ENCODE assay signal across 8 mouse cellular contexts in the genomic region with DNA sequence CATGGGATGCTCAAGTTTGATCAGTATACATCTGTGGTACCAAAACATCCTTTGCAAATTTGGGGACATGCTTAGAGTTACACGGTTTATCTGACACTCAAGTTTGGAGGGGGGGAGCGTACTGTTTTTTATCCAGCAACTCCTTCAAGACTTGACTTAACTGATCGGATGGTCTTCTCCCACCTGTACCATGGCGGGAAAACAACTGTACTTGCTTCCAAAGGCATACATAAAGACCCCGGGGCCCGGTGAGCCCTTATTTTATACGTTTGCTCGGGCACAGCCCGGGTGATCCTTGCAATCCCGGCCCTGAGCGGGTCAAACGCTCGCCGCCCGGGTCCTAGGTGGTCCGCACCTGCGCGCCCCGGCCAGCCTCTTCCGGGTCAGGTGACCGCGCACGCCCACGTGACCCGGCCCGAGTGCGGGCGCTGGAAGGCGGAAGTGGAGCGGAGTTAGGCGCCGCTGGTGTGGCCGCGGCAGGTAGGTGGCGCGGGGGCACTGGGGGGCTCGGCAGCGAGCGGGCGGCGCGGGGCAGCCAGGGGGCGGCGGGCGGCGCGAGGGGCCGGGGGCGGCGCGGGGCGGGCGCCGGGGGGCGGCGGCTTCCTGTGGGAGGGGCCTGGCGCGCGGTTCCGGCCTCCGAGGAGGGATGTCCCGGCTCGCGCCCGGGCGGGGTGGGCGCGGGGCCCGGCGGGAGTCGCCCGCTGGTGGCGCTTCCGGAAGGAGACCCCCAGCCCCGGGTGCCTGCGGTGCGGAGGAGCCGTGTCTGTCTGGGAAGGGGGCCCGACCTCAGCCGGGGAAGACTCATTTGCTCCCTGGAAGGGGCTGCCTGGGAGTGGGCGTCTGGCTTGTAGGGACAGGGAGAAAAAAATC. TPM values are rescaled to one million over a fixed set of nuclear protein-coding genes. Genes with fewer than 3 reads are reported as not detected.
DNase-seq lines count a peak whose midpoint lies in the region; ATAC-seq and TF ChIP-seq lines count a peak whose summit lies in the region.

TSS of gene Wwp2 (plus strand) at position 404 of the 870 bp plus-strand sequence.

- peak within 1 kb of the TSS; percentile 74 for H3K9ac ChIP-seq in hindbrain, postnatal 0 days (replicated peaks; ENCODE audit: low read length)

- H3K4me2 ChIP-seq in hindbrain, postnatal 0 days (ENCODE audit: low read depth, low read length), result peak within 1 kb of the TSS; percentile 72

- H3K36me3 ChIP-seq in hindbrain, postnatal 0 days (ENCODE audit: insufficient read depth, low read length), result no peaks in the 10 kb centered on the region

- peak within 1 kb of the TSS; percentile 82 for H3K27ac ChIP-seq in hindbrain, postnatal 0 days

- ATAC-seq in common myeloid progenitor, adult 5-6 weeks (replicated peaks; ENCODE audit: low read depth, poor library complexity, severe bottlenecking), result peak; percentile 60
- peak; percentile 93 for ATAC-seq in hindbrain, postnatal 0 days

- no peaks in the 10 kb centered on the region for H3K27me3 ChIP-seq in hindbrain, postnatal 0 days (ENCODE audit: insufficient read depth, low read length)

- DNase-seq in T-cell, adult 2 months (ENCODE audit: low spot score), result peak; percentile 82
- peak; percentile 52 to 66 for DNase-seq in gastrocnemius, adult 8-10 months (ENCODE audit: low spot score in 2 of 2)
- DNase-seq in hindbrain, postnatal 0 days (ENCODE audit: low spot score), result peak; percentile 85
- peak; percentile 67 to 77 for DNase-seq in left cerebral cortex, adult 18-20 months (ENCODE audit: low spot score in 2 of 2)
- DNase-seq in lung, postnatal 4 days, result peak; percentile 85
- peak; percentile 85 for DNase-seq in retina, postnatal 1 day
- peak; percentile 80 for DNase-seq in urinary bladder, adult 2 months (ENCODE audit: low spot score)

- WGBS in hindbrain, postnatal 0 days, result under 1% methylated on average over 72 of the region's 81 CpGs

- H3K4me3 ChIP-seq in hindbrain, postnatal 0 days (ENCODE audit: low read length), result peak within 1 kb of the TSS; percentile 81

- no peaks in the 10 kb centered on the region; the same call in 1 of the 2 replicates for H3K4me1 ChIP-seq in hindbrain, postnatal 0 days (ENCODE audit: insufficient read depth, low read length)

- no peaks in the 10 kb centered on the region for H3K9me3 ChIP-seq in hindbrain, postnatal 0 days (ENCODE audit: low read length)

- no peak for TF ChIP-seq CTCF in hindbrain, postnatal 0 days (IDR thresholded peaks at IDR 0.05; ENCODE audit: low read depth)

RNA-seq across cellular contexts. Expression of gene Wwp2, which starts in this region (rescaled TPM):
- total RNA-seq in common myeloid progenitor, adult 5-6 weeks (2017), result 44.4 and 47.0 TPM in 2 replicates
- total RNA-seq in gastrocnemius, adult 8-10 months (2022), result 10 to 100 TPM; 13.1 to 16.7 (median 14.9) TPM
- total RNA-seq in hindbrain, postnatal 0 days (2014; rRNA removed), result 36.2 and 41.9 TPM in 2 replicates
- 32.7 and 33.0 TPM in 2 replicates for polyA plus RNA-seq in hindbrain, postnatal 0 days (2015; fragmentation: Nextera tagmentation; extraction: Ambion mirVana)
- total RNA-seq in left cerebral cortex, adult 18-20 months (2021), result 10 to 100 TPM; 37.2 to 43.0 TPM
- polyA plus RNA-seq in urinary bladder, adult 2 months (2012; rRNA removed), result 18.4 and 22.5 TPM in 2 replicates

Comparison
In these comparisons a context has a peak if more than half of its experiments do, and no peak if none do; other contexts are left out.
1. Peak in every context shown above with its lines: DNase-seq, ATAC-seq, H3K4me3 ChIP-seq and H3K27ac ChIP-seq.